ENCODE assay signal across 28 mouse cellular contexts in the genomic region with DNA sequence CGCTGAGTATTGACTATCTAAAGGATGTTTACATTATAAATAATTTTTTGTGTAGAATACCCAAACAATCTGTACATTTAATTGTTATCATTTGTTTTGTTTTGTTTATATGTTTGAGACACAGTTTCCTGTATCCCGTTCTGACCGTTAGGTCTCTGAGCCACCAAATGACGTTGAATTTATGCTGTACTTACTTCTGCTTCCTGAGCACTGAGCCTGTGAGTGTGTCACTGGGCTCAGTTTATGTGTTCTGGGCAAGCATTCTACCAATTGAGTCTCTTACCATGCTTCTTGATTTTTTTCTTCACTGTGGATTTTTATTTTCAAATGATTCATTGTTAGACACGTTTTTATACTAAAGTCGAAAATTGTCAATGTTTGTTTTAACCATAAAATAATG.
"Had no signal": no experiment of that assay in that cellular context is flagged by ENCODE, and none has a peak within 500 bp of the region (broad histone marks: within the 10 kb centered on the region; RNA-seq: fewer than 3 reads in every experiment).

No protein-coding gene starts in this region.

- H3K4me1 ChIP-seq: limb, embryonic 12.5 days; limb, embryonic 15.5 days; liver, embryonic 13.5 days; liver, embryonic 15.5 days; midbrain, embryonic 10.5 days; midbrain, embryonic 12.5 days; midbrain, embryonic 13.5 days; midbrain, embryonic 15.5 days; neural tube, embryonic 12.5 days had no signal

- H3K9ac ChIP-seq: limb, embryonic 12.5 days; limb, embryonic 13.5 days; limb, embryonic 15.5 days; liver, embryonic 12.5 days; liver, embryonic 13.5 days; liver, embryonic 14.5 days; liver, embryonic 15.5 days; liver, postnatal 0 days; lung, embryonic 15.5 days; midbrain, embryonic 12.5 days; midbrain, embryonic 13.5 days; midbrain, embryonic 15.5 days; neural tube, embryonic 12.5 days had no signal

- H3K4me2 ChIP-seq: limb, embryonic 12.5 days; limb, embryonic 13.5 days; limb, embryonic 15.5 days; liver, embryonic 11.5 days; liver, embryonic 12.5 days; liver, embryonic 13.5 days; liver, embryonic 15.5 days; lung, embryonic 15.5 days; midbrain, embryonic 11.5 days; midbrain, embryonic 12.5 days; midbrain, embryonic 13.5 days; midbrain, embryonic 15.5 days; neural tube, embryonic 12.5 days had no signal

- H3K36me3 ChIP-seq: limb, embryonic 10.5 days; limb, embryonic 12.5 days; limb, embryonic 13.5 days; limb, embryonic 15.5 days; liver, embryonic 12.5 days; liver, embryonic 13.5 days; liver, embryonic 15.5 days; lung, embryonic 15.5 days; midbrain, embryonic 10.5 days; midbrain, embryonic 12.5 days; midbrain, embryonic 13.5 days; midbrain, embryonic 15.5 days; neural tube, embryonic 12.5 days had no signal

- ATAC-seq: liver, embryonic 12.5 days; liver, postnatal 0 days; midbrain, embryonic 13.5 days; midbrain, embryonic 15.5 days; midbrain, embryonic 16.5 days had no signal

- H3K9me3 ChIP-seq: limb, embryonic 10.5 days; limb, embryonic 12.5 days; limb, embryonic 13.5 days; limb, embryonic 15.5 days; liver, embryonic 12.5 days; liver, embryonic 13.5 days; liver, embryonic 15.5 days; lung, embryonic 15.5 days; megakaryocyte, embryonic 14.5 days; midbrain, embryonic 10.5 days; midbrain, embryonic 12.5 days; midbrain, embryonic 13.5 days; midbrain, embryonic 15.5 days; neural tube, embryonic 12.5 days had no signal

- H3K27ac ChIP-seq: left cerebral cortex, adult 2 months; limb, embryonic 10.5 days; limb, embryonic 12.5 days; limb, embryonic 13.5 days; limb, embryonic 15.5 days; liver, embryonic 12.5 days; liver, embryonic 13.5 days; liver, embryonic 14.5 days; liver, embryonic 15.5 days; lung, embryonic 15.5 days; macrophage; midbrain, embryonic 10.5 days; midbrain, embryonic 12.5 days; midbrain, embryonic 13.5 days; midbrain, embryonic 15.5 days; neural tube, embryonic 12.5 days had no signal

- DNase-seq: liver; liver, embryonic 13.5 days; liver, postnatal 0 days; lung, adult 18-20 months; lung, adult 2 months; lung, postnatal 14 days; lung, postnatal 36 days; midbrain, embryonic 14.5 days had no signal

- H3K4me3 ChIP-seq: left cerebral cortex, adult 2 months; limb, embryonic 10.5 days; limb, embryonic 12.5 days; limb, embryonic 13.5 days; limb, embryonic 15.5 days; liver, embryonic 12.5 days; liver, embryonic 13.5 days; liver, embryonic 15.5 days; lung, embryonic 15.5 days; megakaryocyte, embryonic 14.5 days; midbrain, embryonic 10.5 days; midbrain, embryonic 12.5 days; midbrain, embryonic 13.5 days; midbrain, embryonic 15.5 days; myocyte; neural tube, embryonic 12.5 days had no signal

- H3K27me3 ChIP-seq: limb, embryonic 12.5 days; limb, embryonic 13.5 days; limb, embryonic 15.5 days; liver, embryonic 12.5 days; liver, embryonic 13.5 days; liver, embryonic 15.5 days; lung, embryonic 15.5 days; midbrain, embryonic 12.5 days; midbrain, embryonic 13.5 days; midbrain, embryonic 15.5 days; neural tube, embryonic 12.5 days had no signal
